In genomic region chr19:19770990-19771389, GRCm38 (mm10) we compare ENCODE assay signal across 17 mouse cellular contexts.
"Had no signal": no experiment of that assay in that cellular context is flagged by ENCODE, and none has a peak within 500 bp of the region (broad histone marks: within the 10 kb centered on the region; RNA-seq: fewer than 3 reads in every experiment).

No protein-coding gene starts in this region.

- H3K4me3 ChIP-seq: midbrain, embryonic 10.5 days; midbrain, embryonic 12.5 days; myocyte; neural tube, embryonic 13.5 days; neural tube, embryonic 15.5 days had no signal

- H3K27ac ChIP-seq: midbrain, embryonic 10.5 days; midbrain, embryonic 12.5 days; neural tube, embryonic 13.5 days; neural tube, embryonic 15.5 days had no signal

- DNase-seq: lung, adult 18-20 months; lung, embryonic 14.5 days; lung, postnatal 10 days; lung, postnatal 4 days; midbrain, embryonic 14.5 days; retina, postnatal 1 day; right cerebral cortex, postnatal 14 days; right cerebral cortex, postnatal 4 days; spleen, adult 18-20 months; thymus, adult 2 months; thymus, postnatal 25 days; thymus, postnatal 4 days had no signal
